Mouse (Mus musculus) mouse embryonic stem cell (cell line): Measurements from ENCODE around the gene Atp6v1g2.

Experiments
- in situ Hi-C, 2 experiments: fragments of 300-500 bp; cut with MboI; formaldehyde crosslinking; loops; 1 replicate in 1 of 2; 3 replicates in 1 of 2; pipeline ENCODE4 v1.14.3; 2019 to 2020; ENCODE audit warnings: low sequenced_read_pairs in 2 of 2, low pct_unique_long_range_greater_than_20kb in 1 of 2, mixed read lengths in 1 of 2; ENCODE audit not compliant: unreplicated experiment in 1 of 2

Gene Atp6v1g2

GRCm38 (mm10) chr17:35232659-35233058 is 801 bp upstream of the Atp6v1g2 start:
- in situ Hi-C loops: loop anchor here (5.0 kb wide), 2 partner anchors 55 to 65 kb away; partner anchors contain the start of gene Aif1 (in 1 of the 2)

- in situ Hi-C loops: loop anchor here (5.0 kb wide), 2 partner anchors 57 to 67 kb away; partner anchors contain the start of gene Aif1 (in 1 of the 2)
Measured at GRCm38 (mm10) chr17:35234090-35234489, 630 bp downstream of the Atp6v1g2 start.

- in situ Hi-C loops: loop anchor here (5.0 kb wide), 2 partner anchors 58 to 68 kb away; partner anchors contain the start of gene Aif1 (in 1 of the 2)
Measured at GRCm38 (mm10) chr17:35234903-35235302, 1.4 kb downstream of the Atp6v1g2 start.

- in situ Hi-C loops: no loop called here
Measured at GRCm38 (mm10) chr17:35235614-35236389, 2.3 kb downstream of the Atp6v1g2 start, which contains the start of gene Nfkbil1. Gene Nfkbil1 (minus strand): TSS chr17:35235792.

GRCm38 (mm10) chr17:35236390-35236746 is 2.9 kb downstream of the Atp6v1g2 start:
- in situ Hi-C loops: no loop called here

GRCm38 (mm10) chr17:35236996-35237395 is 3.5 kb downstream of the Atp6v1g2 start:
- in situ Hi-C loops: no loop called here

GRCm38 (mm10) chr17:35237504-35237903 is 4.0 kb downstream of the Atp6v1g2 start:
- in situ Hi-C loops: no loop called here

- in situ Hi-C loops: no loop called here
Measured at GRCm38 (mm10) chr17:35239700-35240099, 6.2 kb downstream of the Atp6v1g2 start.

- in situ Hi-C loops: no loop called here
Measured at GRCm38 (mm10) chr17:35240384-35241304, 7.2 kb downstream of the Atp6v1g2 start.

GRCm38 (mm10) chr17:35241305-35242014 is 8.0 kb downstream of the Atp6v1g2 start, which contains the start of gene Ddx39b:
Gene Ddx39b (plus strand): TSS chr17:35241746.
- in situ Hi-C loops: no loop called here

- in situ Hi-C loops: no loop called here
Measured at GRCm38 (mm10) chr17:35242015-35242941, 8.8 kb downstream of the Atp6v1g2 start.

- in situ Hi-C loops: no loop called here
Measured at GRCm38 (mm10) chr17:35243086-35243485, 9.6 kb downstream of the Atp6v1g2 start.

- in situ Hi-C loops: no loop called here
Measured at GRCm38 (mm10) chr17:35244999-35245398, 11.5 kb downstream of the Atp6v1g2 start.

GRCm38 (mm10) chr17:35245731-35246623 is 12.5 kb downstream of the Atp6v1g2 start:
- in situ Hi-C loops: no loop called here

- in situ Hi-C loops: no loop called here
Measured at GRCm38 (mm10) chr17:35247144-35247543, 13.7 kb downstream of the Atp6v1g2 start.

- in situ Hi-C loops: no loop called here
Measured at GRCm38 (mm10) chr17:35248986-35249385, 15.5 kb downstream of the Atp6v1g2 start.
